Mouse (Mus musculus) heart, postnatal 4 days (tissue): ENCODE measurements around the gene Zfand3. TPM values are rescaled to one million over a fixed set of nuclear protein-coding genes. Genes with fewer than 3 reads are reported as not detected.

ENCODE experiments used
- DNase-seq: peaks from one replicate; pipeline ENCODE4 v3.0.0; 2021
- total RNA-seq, 2 experiments: library from RNA; stranded (reverse); gene quantifications; 2 replicates each; pipeline ENCODE4 v1.2.3; 2021

Gene Zfand3
- total RNA-seq, 2 experiments from 2014 or later, result 145 to 149 TPM

GRCm38 (mm10) chr17:30053463-30053862 is 48.9 kb downstream of the Zfand3 start:
- DNase-seq, result peak; percentile 25

- DNase-seq, result no peak
Observed at GRCm38 (mm10) chr17:30053871-30054270, 49.3 kb downstream of the Zfand3 start.

GRCm38 (mm10) chr17:30056226-30056625 is 51.7 kb downstream of the Zfand3 start:
- peak; percentile 35 for DNase-seq

DNA sequence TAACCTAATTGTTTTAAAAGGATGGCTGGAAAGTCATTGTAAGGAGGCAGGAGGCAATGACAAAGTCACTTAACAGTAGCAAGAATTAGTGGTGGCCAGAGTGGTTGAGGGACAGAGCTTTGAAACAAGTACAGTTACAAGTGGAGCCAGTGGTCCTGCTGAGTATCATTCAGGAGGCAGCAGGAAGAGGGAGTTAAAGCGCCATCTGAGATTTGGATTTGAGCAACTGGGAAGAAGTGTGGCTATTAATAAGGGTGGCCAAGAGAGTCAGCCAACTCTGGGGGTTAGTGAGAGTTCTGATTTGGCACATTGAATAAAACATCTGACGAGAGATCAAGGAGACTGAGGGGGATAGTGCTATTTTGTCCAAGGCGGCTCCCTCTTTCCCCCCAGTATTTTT is 54.1 kb downstream of the Zfand3 start:
- DNase-seq, result peak; percentile 17

DNA sequence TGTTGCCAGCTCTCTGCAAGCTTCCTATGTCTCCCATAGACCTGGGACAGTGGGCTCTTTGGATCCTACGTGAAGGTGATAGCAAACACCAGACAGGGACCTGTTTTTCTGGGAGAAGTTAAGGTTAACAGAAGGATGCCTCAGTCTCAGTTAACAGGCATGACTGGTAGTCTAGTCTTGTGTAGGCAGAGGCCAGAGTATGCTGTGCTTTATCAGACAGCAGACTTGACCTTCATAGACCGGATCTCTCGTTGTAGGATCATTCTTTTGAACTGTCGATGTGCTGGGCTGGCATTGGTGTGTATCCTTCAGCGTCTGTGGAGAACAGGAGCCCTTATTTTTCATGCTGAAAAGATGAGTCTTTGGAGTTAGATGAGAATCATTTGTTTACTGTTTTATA is 54.5 kb downstream of the Zfand3 start:
- no peak for DNase-seq

- DNase-seq, result no peak
Observed at GRCm38 (mm10) chr17:30061100-30061837, 56.7 kb downstream of the Zfand3 start.

GRCm38 (mm10) chr17:30063849-30064248 is 59.3 kb downstream of the Zfand3 start:
- DNase-seq, result no peak

DNA sequence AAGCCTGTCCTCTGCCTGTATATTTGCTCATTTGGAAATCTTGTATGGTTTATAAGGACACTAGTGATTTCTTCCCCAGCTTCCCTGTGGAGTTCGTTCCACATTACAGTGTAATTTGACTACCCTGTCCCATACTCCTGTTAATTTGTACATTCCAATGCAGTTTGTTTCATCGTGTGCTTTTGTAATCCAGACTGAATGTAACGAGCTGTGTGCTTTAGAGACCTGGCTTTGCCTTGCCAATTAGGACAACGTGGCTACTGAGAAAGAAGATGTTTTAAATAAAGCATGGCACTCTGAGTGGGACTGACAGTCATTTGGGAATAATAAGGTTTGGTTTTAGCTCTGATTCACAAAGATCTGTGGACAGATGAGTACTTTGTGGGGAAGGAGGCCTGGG is 60.2 kb downstream of the Zfand3 start:
- DNase-seq, result no peak

GRCm38 (mm10) chr17:30069776-30070175 is 65.2 kb downstream of the Zfand3 start:
- DNase-seq, result no peak

- no peak for DNase-seq
Observed at GRCm38 (mm10) chr17:30070631-30071030, 66.1 kb downstream of the Zfand3 start.

GRCm38 (mm10) chr17:30072613-30073012 is 68.1 kb downstream of the Zfand3 start:
- DNase-seq, result no peak

GRCm38 (mm10) chr17:30075896-30076295 is 71.4 kb downstream of the Zfand3 start:
- DNase-seq, result no peak

- DNase-seq, result no peak
Observed at GRCm38 (mm10) chr17:30084007-30084406, 79.5 kb downstream of the Zfand3 start.

DNA sequence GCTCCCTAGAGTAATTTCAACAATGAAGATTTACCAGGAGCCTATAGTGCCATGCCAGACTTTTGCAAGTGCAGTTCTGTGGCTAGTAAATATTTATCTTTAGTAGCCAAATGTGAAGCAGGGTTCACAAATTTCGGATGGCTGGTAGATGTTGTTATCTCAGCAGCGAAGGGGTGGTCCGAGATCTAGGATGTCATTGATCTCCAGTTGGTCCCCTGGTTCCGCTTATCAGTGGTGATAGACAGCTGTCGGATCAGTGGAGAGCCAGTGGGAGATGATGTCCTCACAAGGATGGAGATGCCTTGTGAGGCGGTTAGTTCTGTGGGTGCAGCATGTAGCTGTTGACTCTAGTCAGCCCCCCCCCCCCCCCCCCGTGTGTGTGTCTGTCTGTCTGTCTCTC is 82.2 kb downstream of the Zfand3 start:
- DNase-seq, result no peak

- no peak for DNase-seq
Observed at GRCm38 (mm10) chr17:30088431-30088830, 83.9 kb downstream of the Zfand3 start.

DNA sequence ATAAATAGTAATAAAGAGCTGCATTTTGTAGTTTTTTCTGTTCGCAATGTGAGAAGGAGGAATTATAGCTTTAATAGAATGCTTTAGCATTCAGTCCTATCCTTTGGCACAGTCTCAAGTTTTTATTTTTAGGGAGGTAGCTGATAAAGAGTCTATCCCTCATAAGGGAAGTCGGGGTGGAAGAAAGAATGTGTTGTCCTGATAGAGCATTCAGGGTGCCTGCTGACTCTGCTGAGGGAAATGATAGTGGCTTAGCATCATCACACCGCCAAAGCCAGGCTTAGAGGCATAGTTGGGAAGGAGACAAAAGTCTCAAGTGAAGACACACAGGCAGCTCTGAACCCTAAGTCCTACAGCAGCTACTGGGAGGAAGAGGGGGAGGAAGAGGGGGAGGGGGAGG is 85.9 kb downstream of the Zfand3 start:
- DNase-seq, result no peak

GRCm38 (mm10) chr17:30093148-30093749 is 88.7 kb downstream of the Zfand3 start:
- DNase-seq, result no peak

- no peak for DNase-seq
Observed at GRCm38 (mm10) chr17:30097156-30097555, 92.6 kb downstream of the Zfand3 start.

GRCm38 (mm10) chr17:30097677-30098076 is 93.1 kb downstream of the Zfand3 start:
- no peak for DNase-seq

DNA sequence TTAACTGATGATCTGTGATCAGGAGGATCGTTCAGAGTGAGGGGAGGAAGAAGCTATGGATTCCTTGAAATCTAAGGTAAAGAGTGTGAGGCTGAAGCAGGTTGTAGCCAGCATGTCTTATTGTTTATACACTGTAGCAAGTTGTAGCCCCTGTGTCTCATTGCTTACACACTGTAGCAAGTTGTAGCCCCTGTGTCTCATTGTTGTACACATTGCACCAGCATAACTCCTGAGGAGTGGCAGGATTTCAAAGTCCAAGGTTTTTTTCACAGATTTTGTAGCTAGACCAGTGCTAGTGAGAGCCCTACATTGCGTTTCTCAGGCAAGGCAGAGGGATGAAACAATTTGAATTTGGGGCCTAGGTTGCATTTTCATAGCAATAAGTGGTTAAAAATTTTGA is 95.1 kb downstream of the Zfand3 start:
- DNase-seq, result no peak

DNA sequence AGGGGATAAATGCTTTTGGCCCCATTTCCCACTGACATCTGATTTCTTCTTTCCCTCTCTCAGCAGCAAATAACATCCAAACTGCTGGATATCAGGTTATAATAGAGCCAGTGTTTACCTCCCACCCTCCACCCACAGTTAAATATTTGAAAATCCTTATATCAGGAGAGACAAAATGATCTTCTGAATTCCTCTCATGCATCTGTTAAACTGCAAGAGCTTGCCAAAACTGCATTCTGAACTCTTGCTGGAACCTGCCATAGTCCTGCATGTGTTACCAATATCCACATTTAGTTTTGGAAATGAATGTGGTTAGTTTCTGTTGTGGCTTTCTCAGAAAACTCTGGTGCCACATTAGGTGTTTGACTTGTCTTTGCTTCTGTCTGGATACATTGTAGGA is 97.3 kb downstream of the Zfand3 start:
- DNase-seq, result no peak

DNA sequence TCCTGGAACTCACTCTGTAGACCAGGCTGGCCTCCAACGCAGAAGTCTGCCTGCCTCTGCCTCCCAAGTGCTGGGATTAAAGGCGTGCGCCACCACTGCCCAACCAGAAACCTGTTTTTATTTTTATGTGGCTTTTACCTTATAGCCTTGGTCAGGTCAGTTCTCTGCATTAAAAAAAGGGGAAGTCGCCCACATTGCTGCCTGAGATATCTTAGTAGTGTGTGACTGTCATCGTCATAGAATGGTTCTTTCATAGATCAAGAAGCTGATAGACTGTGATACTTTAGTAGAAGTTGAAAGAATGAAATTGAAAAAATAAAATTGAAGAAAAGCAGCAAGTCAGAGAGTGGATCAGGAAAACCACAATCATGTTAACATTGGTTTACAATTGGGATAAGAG is 98.5 kb downstream of the Zfand3 start:
- no peak for DNase-seq

DNA sequence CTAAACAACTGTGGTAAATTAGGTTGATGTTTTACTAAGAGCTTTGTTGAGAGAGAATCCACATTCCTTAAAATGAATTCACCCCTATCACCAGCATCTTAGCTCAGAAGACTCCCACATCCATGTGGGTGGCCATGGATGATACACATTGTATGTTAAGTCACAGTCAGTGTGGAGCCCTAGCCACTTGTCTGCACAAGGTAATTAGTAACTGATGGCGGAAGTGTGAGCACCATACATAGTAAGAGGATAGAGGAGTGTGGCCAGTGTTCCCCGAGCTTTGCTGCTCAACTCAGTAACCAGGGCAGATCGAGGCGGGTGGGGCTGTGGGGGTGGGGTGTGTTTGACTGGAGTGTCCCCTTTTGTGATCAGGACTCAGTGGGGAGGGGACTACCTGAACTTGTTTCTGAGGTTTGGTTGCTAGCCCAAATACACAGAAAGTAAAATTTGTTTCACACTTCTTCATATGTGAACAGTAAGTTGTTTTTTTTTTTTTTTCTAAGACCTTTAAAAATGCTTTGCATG is 99.2 kb downstream of the Zfand3 start:
- DNase-seq, result no peak

DNA sequence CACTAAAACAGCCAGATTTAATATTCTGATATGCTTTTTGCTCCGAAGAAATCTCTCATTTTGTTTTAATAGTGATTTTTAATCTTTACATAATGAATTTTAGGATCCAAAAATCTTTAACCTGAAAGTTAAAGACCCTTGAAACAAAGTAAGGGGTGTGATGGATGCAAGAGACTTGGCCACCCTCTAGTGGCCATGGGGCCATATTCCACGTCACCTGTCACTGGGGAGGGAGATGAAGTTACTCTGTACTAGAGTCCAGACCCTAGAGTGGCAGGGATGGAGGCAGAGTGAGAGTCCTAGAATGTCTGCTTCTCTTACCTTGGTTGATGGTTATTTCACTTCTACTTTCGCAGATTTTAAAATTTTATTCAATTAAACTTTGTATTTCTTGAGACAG is 100.8 kb downstream of the Zfand3 start:
- DNase-seq, result peak; percentile 42
